Mouse (Mus musculus): ENCODE data around the gene Ubb.

DNA sequence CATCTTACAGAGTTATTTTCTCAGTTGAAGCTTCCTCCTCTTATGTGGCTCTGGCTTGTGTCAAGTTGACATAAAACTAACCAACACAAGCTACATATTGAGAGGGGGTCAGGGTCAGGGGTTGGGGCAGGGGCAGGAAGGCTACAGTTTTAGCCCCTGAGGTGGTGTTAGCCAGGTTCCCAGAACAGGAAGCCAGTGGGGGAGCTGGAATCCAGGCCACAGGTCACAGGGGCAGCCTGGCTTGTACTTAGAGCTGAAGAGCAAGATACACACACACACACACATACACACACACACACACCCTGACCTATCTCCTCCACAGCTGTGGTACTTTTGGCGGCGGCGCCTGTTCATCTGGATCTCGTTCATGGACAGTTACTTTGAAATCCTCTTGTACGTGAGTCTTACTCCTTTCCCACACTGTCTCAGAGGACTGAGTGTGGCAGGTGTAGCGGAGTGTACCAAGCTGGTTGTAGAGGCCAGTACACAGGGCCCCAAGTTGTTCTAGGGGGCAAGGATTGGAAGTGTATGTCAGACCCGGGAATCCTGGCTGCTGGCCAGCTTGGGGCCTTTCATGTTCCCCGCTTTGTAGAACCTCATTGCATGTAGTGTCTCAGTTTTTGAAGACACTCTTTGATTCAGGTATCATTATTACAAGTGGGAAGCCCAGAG, 41.1 kb downstream of the Ubb start:
- TF ChIP-seq CTCF (IDR thresholded peaks at IDR 0.05; ENCODE audit: borderline replicate concordance, control insufficient read depth, extremely low read depth, insufficient read depth, low read length, poor library complexity) (no peak), POLR2A (IDR thresholded peaks at IDR 0.05; ENCODE audit: control insufficient read depth, extremely low read depth, insufficient read depth, low read length, poor library complexity) (no peak)
